Mouse (Mus musculus): Measurements from ENCODE around the gene Tbc1d2b. TPM values are rescaled to one million over a fixed set of nuclear protein-coding genes. Genes with fewer than 3 reads are reported as not detected.

The Tbc1d2b gene
- polyA plus RNA-seq, 1 experiment from 2014 or later: 30.7 TPM

GRCm38 (mm10) chr9:90250141-90250775, 20.3 kb downstream of the Tbc1d2b start:
- 73% methylated on average over 5 of the region's 5 CpGs for WGBS
- no peak overlapping the region for H3K4me3 ChIP-seq (ENCODE audit: low read depth, low read length)
- H3K27ac ChIP-seq (ENCODE audit: low read depth): peak overlapping the region; percentile 63
- H3K36me3 ChIP-seq (ENCODE audit: insufficient read depth): peaks cover 35% of the 10 kb centered on the region
- DNase-seq (no peak), ATAC-seq (ENCODE audit: insufficient read depth) (peak; percentile 63; the same call in 1 of the 2 replicates)
- TF ChIP-seq CTCF (IDR thresholded peaks at IDR 0.05; ENCODE audit: low read depth): no peak
- no peak overlapping the region for H3K4me2 ChIP-seq
- H3K27me3 ChIP-seq (ENCODE audit: insufficient read depth, low read length): no peaks in the 10 kb centered on the region
- no peaks in the 10 kb centered on the region for H3K4me1 ChIP-seq (ENCODE audit: insufficient read depth)
- H3K9me3 ChIP-seq (ENCODE audit: low read depth, low read length): no peaks in the 10 kb centered on the region
- 0 out of 2 replicates have a peak overlapping the region, but pooled peaks have one; percentile 13 for H3K9ac ChIP-seq

GRCm38 (mm10) chr9:90249036-90249435, 21.6 kb downstream of the Tbc1d2b start:
- TF ChIP-seq CTCF (IDR thresholded peaks at IDR 0.05; ENCODE audit: low read depth): no peak
- 89% methylated on average over 2 of the region's 2 CpGs for WGBS
- H3K4me1 ChIP-seq (ENCODE audit: insufficient read depth): no peaks in the 10 kb centered on the region
- H3K4me3 ChIP-seq (ENCODE audit: low read depth, low read length): no peak overlapping the region
- H3K4me2 ChIP-seq: no peak overlapping the region
- no peaks in the 10 kb centered on the region for H3K9me3 ChIP-seq (ENCODE audit: low read depth, low read length)
- no peak overlapping the region for H3K27ac ChIP-seq (ENCODE audit: low read depth)
- peaks cover 36% of the 10 kb centered on the region for H3K36me3 ChIP-seq (ENCODE audit: insufficient read depth)
- no peak for DNase-seq
- no peak overlapping the region for H3K9ac ChIP-seq
- ATAC-seq (ENCODE audit: insufficient read depth): no peak
- H3K27me3 ChIP-seq (ENCODE audit: insufficient read depth, low read length): no peaks in the 10 kb centered on the region

- Histone ChIP-seq H3K27me3 (ENCODE audit: insufficient read depth, low read length) (no peaks in the 10 kb centered on the region), H3K9me3 (ENCODE audit: low read depth, low read length) (no peaks in the 10 kb centered on the region), H3K4me1 (ENCODE audit: insufficient read depth) (no peaks in the 10 kb centered on the region), H3K9ac (no peak overlapping the region), H3K4me3 (ENCODE audit: low read depth, low read length) (no peak overlapping the region), H3K27ac (ENCODE audit: low read depth) (no peak overlapping the region), H3K4me2 (no peak overlapping the region), H3K36me3 (ENCODE audit: insufficient read depth) (peaks cover 36% of the 10 kb centered on the region)
- no peak for TF ChIP-seq CTCF (IDR thresholded peaks at IDR 0.05; ENCODE audit: low read depth)
- ATAC-seq (ENCODE audit: insufficient read depth): no peak
- DNase-seq: no peak
- WGBS: 77% methylated on average over 7 of the region's 7 CpGs
Observed at GRCm38 (mm10) chr9:90248326-90248725, 22.3 kb downstream of the Tbc1d2b start.

- H3K4me2 ChIP-seq: no peak overlapping the region
- no peak for TF ChIP-seq CTCF (IDR thresholded peaks at IDR 0.05; ENCODE audit: low read depth)
- no peak for DNase-seq
- no peaks in the 10 kb centered on the region for H3K27me3 ChIP-seq (ENCODE audit: insufficient read depth, low read length)
- H3K36me3 ChIP-seq (ENCODE audit: insufficient read depth): peaks cover 36% of the 10 kb centered on the region
- H3K27ac ChIP-seq (ENCODE audit: low read depth): no peak overlapping the region
- no peak for ATAC-seq (ENCODE audit: insufficient read depth)
- WGBS: 49% methylated on average over 7 of the region's 7 CpGs
- no peak overlapping the region for H3K4me3 ChIP-seq (ENCODE audit: low read depth, low read length)
- H3K9ac ChIP-seq: no peak overlapping the region
- H3K9me3 ChIP-seq (ENCODE audit: low read depth, low read length): no peaks in the 10 kb centered on the region
- H3K4me1 ChIP-seq (ENCODE audit: insufficient read depth): no peaks in the 10 kb centered on the region
Observed at GRCm38 (mm10) chr9:90247316-90247715, 23.3 kb downstream of the Tbc1d2b start.

- DNase-seq: no peak
- Histone ChIP-seq H3K4me2 (no peak overlapping the region), H3K4me3 (ENCODE audit: low read depth, low read length) (no peak overlapping the region), H3K27ac (ENCODE audit: low read depth) (no peak overlapping the region), H3K9ac (no peak overlapping the region), H3K4me1 (ENCODE audit: insufficient read depth) (no peaks in the 10 kb centered on the region), H3K9me3 (ENCODE audit: low read depth, low read length) (no peaks in the 10 kb centered on the region), H3K36me3 (ENCODE audit: insufficient read depth) (peaks cover 40% of the 10 kb centered on the region), H3K27me3 (ENCODE audit: insufficient read depth, low read length) (no peaks in the 10 kb centered on the region)
- ATAC-seq (ENCODE audit: insufficient read depth): no peak
- TF ChIP-seq CTCF (IDR thresholded peaks at IDR 0.05; ENCODE audit: low read depth): no peak
- 93% methylated on average over 5 of the region's 5 CpGs for WGBS
Observed at GRCm38 (mm10) chr9:90245781-90246180, 24.8 kb downstream of the Tbc1d2b start.

- Histone ChIP-seq H3K36me3 (ENCODE audit: insufficient read depth) (peaks cover 45% of the 10 kb centered on the region), H3K4me2 (no peak overlapping the region), H3K27ac (ENCODE audit: low read depth) (no peak overlapping the region), H3K4me3 (ENCODE audit: low read depth, low read length) (no peak overlapping the region), H3K9me3 (ENCODE audit: low read depth, low read length) (no peaks in the 10 kb centered on the region), H3K9ac (no peak overlapping the region), H3K4me1 (ENCODE audit: insufficient read depth) (no peaks in the 10 kb centered on the region), H3K27me3 (ENCODE audit: insufficient read depth, low read length) (no peaks in the 10 kb centered on the region)
- no peak for DNase-seq
- 82% methylated on average over 6 of the region's 6 CpGs for WGBS
- ATAC-seq (ENCODE audit: insufficient read depth): no peak
- TF ChIP-seq CTCF (IDR thresholded peaks at IDR 0.05; ENCODE audit: low read depth): no peak
Observed at GRCm38 (mm10) chr9:90245206-90245605, 25.4 kb downstream of the Tbc1d2b start.

GRCm38 (mm10) chr9:90244301-90245151, 26.1 kb downstream of the Tbc1d2b start:
- Histone ChIP-seq H3K27ac (ENCODE audit: low read depth) (no peak overlapping the region), H3K27me3 (ENCODE audit: insufficient read depth, low read length) (no peaks in the 10 kb centered on the region), H3K9ac (no peak overlapping the region), H3K36me3 (ENCODE audit: insufficient read depth) (peaks cover 49% of the 10 kb centered on the region), H3K4me3 (ENCODE audit: low read depth, low read length) (no peak overlapping the region), H3K4me1 (ENCODE audit: insufficient read depth) (no peaks in the 10 kb centered on the region), H3K9me3 (ENCODE audit: low read depth, low read length) (no peaks in the 10 kb centered on the region), H3K4me2 (no peak overlapping the region)
- DNase-seq (no peak), ATAC-seq (ENCODE audit: insufficient read depth) (no peak)
- TF ChIP-seq CTCF (IDR thresholded peaks at IDR 0.05; ENCODE audit: low read depth): no peak
- 80% methylated on average over 15 of the region's 15 CpGs for WGBS
